Mouse (Mus musculus) spleen, postnatal 36 days (tissue): ENCODE measurements at regions not wholly inside any gene's neighbourhood (a gene's known extent, or its start where the extent isn't known, plus 50 kb on each side); places are given as distances from the start of the nearest gene placed in this dataset.

Experiments used
- DNase-seq, 2 experiments: peaks; one replicate each; pipeline ENCODE4 v3.0.0; 2022; ENCODE audit warnings: low spot score in 2 of 2, mixed read lengths in 1 of 2

- DNase-seq, result no peak
These were observed 155.2 kb downstream of the Trim29 start for GRCm38 (mm10) chr9:43465731-43466330.

GRCm38 (mm10) chr9:43466883-43467282, 156.2 kb downstream of the Trim29 start:
- no peak for DNase-seq

GRCm38 (mm10) chr9:43469215-43469614, 158.6 kb downstream of the Trim29 start:
- no peak for DNase-seq

GRCm38 (mm10) chr9:43472231-43472630, 161.6 kb downstream of the Trim29 start:
- DNase-seq, result no peak

GRCm38 (mm10) chr9:43473164-43473563, 162.5 kb downstream of the Trim29 start:
- DNase-seq, result no peak

- no peak for DNase-seq
These were observed 163.1 kb downstream of the Trim29 start for GRCm38 (mm10) chr9:43473601-43474302.

GRCm38 (mm10) chr9:43474303-43474643, 163.6 kb downstream of the Trim29 start:
- no peak for DNase-seq

GRCm38 (mm10) chr9:43480826-43481591, 170.4 kb downstream of the Trim29 start:
- DNase-seq, result no peak

GRCm38 (mm10) chr9:43482101-43483090, 171.7 kb downstream of the Trim29 start:
- DNase-seq, result no peak

GRCm38 (mm10) chr9:43483195-43483594, 172.5 kb downstream of the Trim29 start:
- no peak for DNase-seq

- no peak for DNase-seq
These were observed 173.3 kb downstream of the Trim29 start for GRCm38 (mm10) chr9:43483906-43484305.

- DNase-seq, result no peak
These were observed 176.1 kb downstream of the Trim29 start for GRCm38 (mm10) chr9:43486704-43487103.

- no peak for DNase-seq
These were observed 178.6 kb downstream of the Trim29 start for GRCm38 (mm10) chr9:43489205-43489604.

- DNase-seq, result no peak
These were observed 180.5 kb downstream of the Trim29 start for GRCm38 (mm10) chr9:43491024-43491751.

- DNase-seq, result no peak
These were observed 181.8 kb downstream of the Trim29 start for GRCm38 (mm10) chr9:43492236-43493000.

- no peak for DNase-seq
These were observed 187.9 kb downstream of the Trim29 start for GRCm38 (mm10) chr9:43498596-43498995.

- DNase-seq, result no peak
These were observed 193.8 kb downstream of the Trim29 start for GRCm38 (mm10) chr9:43504270-43504932.

- no peak for DNase-seq
These were observed 195.2 kb downstream of the Trim29 start for GRCm38 (mm10) chr9:43505856-43506255.

GRCm38 (mm10) chr9:43506276-43506675, 195.6 kb downstream of the Trim29 start:
- no peak for DNase-seq

- DNase-seq, result no peak
These were observed 202.2 kb downstream of the Trim29 start for GRCm38 (mm10) chr9:43512806-43513205.
